Mouse (Mus musculus): ENCODE measurements around the gene Hs3st3a1. TPM values are rescaled to one million over a fixed set of nuclear protein-coding genes. Genes with fewer than 3 reads are reported as not detected.
A peak's percentile ranks its signal among the peaks of the same experiment; 100 is the strongest.

The Hs3st3a1 gene
- 1 to 10 TPM in 1 of 2 experiments, under 1 TPM in 1; 0.45 to 1.0 TPM for total RNA-seq (2021)
- long read RNA-seq, partial matches to known transcripts, result 0 of 3 reads
- long read RNA-seq, other reads (novel, unspliced or antisense), result 0 of 3 reads

- peak in 1 of 2 experiments; percentile 11 for DNase-seq (ENCODE audit: low spot score in 2 of 2)
Observed at GRCm38 (mm10) chr11:64434611-64435545, at the start of gene Hs3st3a1. TSS of gene Hs3st3a1 (plus strand) at chr11:64435332.

GRCm38 (mm10) chr11:64386333-64386732 lies 48.8 kb upstream of the Hs3st3a1 start:
- DNase-seq (ENCODE audit: low spot score in 2 of 2), result no peak

DNA sequence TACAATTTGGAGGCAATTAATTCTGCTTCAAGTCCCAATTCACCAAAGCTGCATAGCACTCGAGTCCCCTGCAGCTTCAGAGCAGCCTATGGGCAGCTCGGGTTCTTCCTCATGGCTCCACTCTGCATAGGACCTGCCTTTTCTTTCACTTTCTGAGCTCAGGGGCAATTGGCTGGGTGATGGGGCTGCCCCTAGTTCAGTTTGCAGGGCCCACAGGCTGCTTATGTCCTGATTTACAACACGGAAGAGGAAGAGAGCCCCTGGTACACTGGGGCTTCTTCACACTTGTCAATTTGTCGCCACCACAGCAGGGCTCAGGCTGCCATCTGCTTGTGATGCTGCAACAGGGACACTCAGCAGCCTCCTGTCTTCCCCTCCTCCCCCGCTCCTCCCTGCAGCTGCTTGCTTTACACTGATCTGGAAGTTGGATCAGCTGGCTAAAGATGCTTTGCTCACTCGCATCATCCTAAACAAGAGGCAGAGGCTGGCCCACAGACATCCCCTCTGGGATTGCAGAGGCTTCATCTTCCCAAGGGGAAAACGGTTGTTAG lies 38.7 kb upstream of the Hs3st3a1 start:
- DNase-seq (ENCODE audit: low spot score in 2 of 2), result peak; percentile 64 to 70

- no peak for DNase-seq (ENCODE audit: low spot score in 2 of 2)
Observed at GRCm38 (mm10) chr11:64396949-64397348, 38.2 kb upstream of the Hs3st3a1 start.

- DNase-seq (ENCODE audit: low spot score in 2 of 2), result no peak
Observed at GRCm38 (mm10) chr11:64397612-64398011, 37.5 kb upstream of the Hs3st3a1 start.

DNA sequence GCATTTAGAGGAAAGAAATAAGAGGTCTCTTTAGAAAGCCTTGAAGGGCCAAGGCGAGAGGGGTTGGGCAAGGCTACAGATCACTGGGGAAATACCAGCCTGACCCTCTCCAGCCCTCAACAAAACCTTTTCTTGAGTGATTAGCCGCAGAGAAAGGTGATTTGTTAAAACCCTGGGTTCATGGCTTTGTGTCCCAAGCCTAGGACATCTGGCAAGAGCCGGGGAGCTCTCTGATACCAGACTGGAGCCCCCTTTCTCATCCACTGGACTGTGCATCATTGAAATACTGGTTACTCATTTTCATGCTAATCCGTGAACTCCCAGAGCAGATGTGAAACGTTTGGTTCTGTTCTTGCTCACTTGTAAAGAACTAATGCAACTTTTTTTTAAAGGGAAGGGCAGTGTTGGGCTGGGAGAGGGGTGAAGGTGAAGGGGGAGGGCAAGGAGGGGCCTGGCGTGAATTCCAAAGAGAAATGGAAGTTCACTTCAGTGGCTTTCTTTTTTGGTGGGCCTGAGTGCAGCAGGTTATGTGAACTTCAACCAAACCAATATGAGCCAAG lies 34.5 kb upstream of the Hs3st3a1 start:
- DNase-seq (ENCODE audit: low spot score in 2 of 2), result no peak

GRCm38 (mm10) chr11:64418969-64419368 lies 16.2 kb upstream of the Hs3st3a1 start:
- no peak for DNase-seq (ENCODE audit: low spot score in 2 of 2)

- peak in 1 of 2 experiments; percentile 4 for DNase-seq (ENCODE audit: low spot score in 2 of 2)
Observed at GRCm38 (mm10) chr11:64435546-64436411, 647 bp downstream of the Hs3st3a1 start.

GRCm38 (mm10) chr11:64436412-64436727 lies 1.2 kb downstream of the Hs3st3a1 start, which contains the start of gene F930015N05Rik:
TSS of gene F930015N05Rik (minus strand) at chr11:64436653.
- no peak for DNase-seq (ENCODE audit: low spot score in 2 of 2)

GRCm38 (mm10) chr11:64436791-64437298 lies 1.7 kb downstream of the Hs3st3a1 start:
- no peak for DNase-seq (ENCODE audit: low spot score in 2 of 2)

DNA sequence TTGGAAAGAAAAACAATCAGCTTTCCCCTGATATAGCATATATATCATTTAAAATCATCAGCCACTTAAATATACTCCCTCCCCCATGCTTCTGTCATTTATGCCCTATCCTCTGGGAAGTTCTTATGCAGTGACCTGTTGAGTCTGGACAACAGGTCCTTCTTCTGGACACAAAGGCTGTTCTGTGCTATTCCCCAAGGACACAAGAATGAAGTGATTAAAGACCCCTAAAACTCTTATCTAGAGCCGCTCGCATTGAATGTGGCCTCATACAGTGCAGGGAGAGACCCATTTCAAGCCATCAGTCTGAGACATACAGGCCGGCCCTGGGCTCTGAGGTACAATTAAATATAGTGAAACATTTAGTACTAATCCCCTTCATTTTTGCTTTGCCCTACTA lies 2.6 kb downstream of the Hs3st3a1 start:
- DNase-seq (ENCODE audit: low spot score in 2 of 2), result no peak

DNA sequence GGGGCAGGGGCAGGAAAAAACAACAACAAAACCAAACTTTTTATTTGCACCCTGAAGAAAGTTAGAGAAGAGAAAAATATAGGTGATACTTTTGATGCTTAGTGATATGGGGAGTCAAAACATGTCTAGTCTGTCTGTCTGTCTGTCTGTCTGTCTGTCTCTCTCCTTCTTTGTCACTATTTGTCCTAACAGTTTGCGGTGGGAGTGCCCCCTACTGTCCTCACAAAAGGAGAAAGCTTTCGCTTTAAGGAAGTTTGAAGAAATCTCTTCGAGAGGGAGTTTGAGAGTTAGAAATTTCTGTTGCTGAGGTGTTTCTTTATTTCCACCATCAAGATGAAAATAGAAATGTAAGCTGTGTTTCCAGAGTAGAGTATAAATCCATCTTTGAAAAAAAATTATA lies 3.8 kb downstream of the Hs3st3a1 start:
- DNase-seq (ENCODE audit: low spot score in 2 of 2), result no peak

DNA sequence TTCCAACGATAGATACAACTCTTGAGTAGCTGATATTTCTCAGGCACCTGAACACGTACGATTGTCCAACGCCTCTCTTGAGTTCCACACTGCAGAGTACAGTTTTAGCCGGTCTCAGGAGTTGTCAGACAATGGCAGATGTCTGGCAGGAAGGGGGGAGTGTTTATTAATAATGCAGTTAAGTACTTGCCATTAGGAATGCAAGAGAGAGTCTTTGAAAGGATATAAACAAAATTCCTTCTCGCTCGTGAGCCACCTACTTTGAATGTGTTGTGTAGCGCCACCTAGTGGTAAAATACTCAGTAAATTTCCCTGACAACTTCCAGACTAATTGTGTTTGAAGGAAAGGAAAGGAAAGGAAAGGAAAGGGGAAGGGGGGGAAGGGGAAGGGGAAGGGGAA lies 7.0 kb downstream of the Hs3st3a1 start:
- DNase-seq (ENCODE audit: low spot score in 2 of 2), result peak in 1 of 2 experiments; percentile 77

- no peak for DNase-seq (ENCODE audit: low spot score in 2 of 2)
Observed at GRCm38 (mm10) chr11:64442701-64443100, 7.6 kb downstream of the Hs3st3a1 start.

DNA sequence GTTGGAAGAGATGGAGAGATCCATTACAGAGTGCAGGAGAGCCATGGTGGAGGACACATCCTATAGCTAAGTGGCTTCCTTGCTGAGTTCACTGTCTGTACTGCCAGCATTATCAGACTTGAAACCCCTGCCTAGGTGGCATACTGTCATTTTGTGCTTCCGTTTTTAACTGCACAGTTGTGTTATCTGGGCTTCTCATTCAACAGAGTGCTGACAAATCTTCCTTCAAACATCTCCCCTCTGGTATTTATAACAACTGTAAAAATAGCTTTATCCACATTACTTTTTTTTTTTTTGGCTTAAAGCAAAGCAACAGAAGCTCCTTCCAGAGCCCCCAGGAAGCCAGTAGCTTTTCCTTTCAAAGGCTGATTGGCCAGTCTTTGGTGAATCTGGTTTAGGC lies 10.1 kb downstream of the Hs3st3a1 start:
- DNase-seq (ENCODE audit: low spot score in 2 of 2), result no peak

DNA sequence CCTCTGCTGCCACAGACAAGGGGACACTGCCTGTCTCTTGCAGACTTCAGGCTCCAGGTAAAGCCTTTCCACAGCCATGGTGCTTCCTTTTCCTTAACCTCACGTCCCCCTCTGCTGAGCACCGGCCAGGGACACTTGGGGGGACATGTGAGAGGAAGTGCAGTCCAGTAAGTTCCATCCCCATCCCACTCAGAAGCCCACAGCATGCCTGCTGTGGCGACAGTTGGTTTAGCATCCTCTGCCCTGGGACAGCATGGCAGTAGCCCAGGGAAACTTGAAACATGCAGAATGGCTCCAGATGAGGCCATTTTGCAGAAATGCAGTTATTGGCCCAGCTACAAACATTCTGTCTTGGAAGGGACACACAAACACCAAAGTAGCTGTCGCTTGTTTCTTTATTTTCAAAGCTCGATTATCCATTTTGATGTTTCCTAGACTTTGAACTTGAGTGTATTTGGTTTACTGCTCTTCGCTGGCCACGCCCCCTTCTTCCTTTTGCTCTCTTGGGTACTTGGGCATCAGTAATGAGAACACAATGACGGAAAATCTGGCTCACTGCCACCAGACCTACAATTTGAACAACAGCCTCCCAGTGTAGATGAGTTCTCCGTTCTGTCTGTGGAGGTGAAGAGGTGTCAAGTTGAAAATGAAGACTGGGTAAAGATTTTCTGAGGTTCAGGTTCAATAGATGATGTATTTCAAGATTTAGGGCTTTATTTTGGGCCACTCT lies 13.6 kb downstream of the Hs3st3a1 start:
- no peak for DNase-seq (ENCODE audit: low spot score in 2 of 2)

GRCm38 (mm10) chr11:64461746-64462145 lies 26.6 kb downstream of the Hs3st3a1 start:
- no peak for DNase-seq (ENCODE audit: low spot score in 2 of 2)

- DNase-seq (ENCODE audit: low spot score in 2 of 2), result no peak
Observed at GRCm38 (mm10) chr11:64468737-64469136, 33.6 kb downstream of the Hs3st3a1 start.

DNA sequence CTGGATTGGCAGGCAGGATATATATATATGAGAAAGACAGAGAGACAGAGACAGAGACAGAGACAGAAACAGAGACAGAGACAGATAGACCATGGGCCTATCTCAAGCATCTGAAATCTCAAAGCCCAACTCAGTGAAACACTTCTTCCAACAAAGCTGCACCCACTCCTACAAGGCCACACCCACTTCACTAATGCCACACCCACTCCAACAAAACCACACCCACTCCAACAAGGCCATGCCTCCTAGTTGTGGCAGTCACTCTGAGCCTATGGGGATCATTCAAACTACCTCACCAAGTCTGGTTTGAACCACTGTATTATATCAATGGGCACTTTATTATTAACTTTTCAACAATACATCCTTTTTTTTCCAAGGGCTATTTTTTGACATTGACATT lies 35.6 kb downstream of the Hs3st3a1 start:
- DNase-seq (ENCODE audit: low spot score in 2 of 2), result no peak

GRCm38 (mm10) chr11:64473679-64474078 lies 38.5 kb downstream of the Hs3st3a1 start:
- no peak for DNase-seq (ENCODE audit: low spot score in 2 of 2)
